Mouse (Mus musculus) lung, postnatal 4 days (tissue): ENCODE results near the gene Tpm4.

Experiments
- DNase-seq, 2 experiments: peaks; one replicate each; pipeline ENCODE4 v3.0.0; 2021

Tpm4 gene

GRCm38 (mm10) chr8:72197997-72198396, 63.2 kb downstream of the Tpm4 start:
- no peak for DNase-seq
